ENCODE assay signal across 13 mouse cellular contexts in genomic region chr17:35512916-35513626, GRCm38 (mm10). TPM values are rescaled to one million over a fixed set of nuclear protein-coding genes. Genes with fewer than 3 reads are reported as not detected.
DNase-seq lines count a peak whose midpoint lies in the region; ATAC-seq and TF ChIP-seq lines count a peak whose summit lies in the region.
"Had no signal": no experiment of that assay in that cellular context is flagged by ENCODE, and none has a peak within 500 bp of the region (broad histone marks: within the 10 kb centered on the region; RNA-seq: fewer than 3 reads in every experiment).

No protein-coding gene starts in this region.

- no peak for ATAC-seq in lung, embryonic 14.5 days (ENCODE audit: insufficient read depth)

- no peak for TF ChIP-seq POLR2A in heart, adult 2 months (IDR thresholded peaks at IDR 0.05; ENCODE audit: insufficient read depth, low read depth, low read length)

- 85% methylated on average over 7 of the region's 7 CpGs for WGBS in heart, adult 2 months
- WGBS in lung, embryonic 14.5 days = 91% methylated on average over 7 of the region's 7 CpGs

- H3K27ac ChIP-seq in heart, adult 2 months = no peak overlapping the region
- no peak overlapping the region for H3K27ac ChIP-seq in lung, embryonic 14.5 days (ENCODE audit: low read depth)
- H3K27ac ChIP-seq: hindbrain, embryonic 12.5 days; stomach, embryonic 15.5 days had no signal

- no peak overlapping the region for H3K9ac ChIP-seq in heart, adult 2 months (ENCODE audit: low read depth, low read length)
- no peak overlapping the region for H3K9ac ChIP-seq in lung, embryonic 14.5 days
- H3K9ac ChIP-seq: hindbrain, embryonic 12.5 days; stomach, embryonic 15.5 days had no signal

- 0 out of 2 replicates have a peak, but pooled peaks cover 1% of the 10 kb centered on the region for H3K4me1 ChIP-seq in heart, adult 2 months (ENCODE audit: control insufficient read depth, insufficient read depth, low read length)
- H3K4me1 ChIP-seq in lung, embryonic 14.5 days (ENCODE audit: insufficient read depth) = peaks cover 7% of the 10 kb centered on the region; the same call in 1 of the 2 replicates

- intact Hi-C loops in heart, adult 2 months (cut with DNase I) = no loop called here

- H3K4me2 ChIP-seq in lung, embryonic 14.5 days = no peak overlapping the region
- H3K4me2 ChIP-seq: hindbrain, embryonic 12.5 days had no signal

- H3K36me3 ChIP-seq in heart, adult 2 months (ENCODE audit: control insufficient read depth, insufficient read depth, low read length) = no peaks in the 10 kb centered on the region
- H3K36me3 ChIP-seq in lung, embryonic 14.5 days (ENCODE audit: insufficient read depth) = peaks cover 14% of the 10 kb centered on the region; the same call in 1 of the 2 replicates
- H3K36me3 ChIP-seq: hindbrain, embryonic 12.5 days; stomach, embryonic 15.5 days had no signal

- H3K79me2 ChIP-seq in heart, adult 2 months (replicated peaks; ENCODE audit: control insufficient read depth, insufficient read depth, low read length) = no peaks in the 10 kb centered on the region

- no peak overlapping the region for H3K4me3 ChIP-seq in heart, adult 2 months
- no peak overlapping the region for H3K4me3 ChIP-seq in lung, embryonic 14.5 days (ENCODE audit: low read depth, low read length)
- H3K4me3 ChIP-seq: hindbrain, embryonic 12.5 days; myocyte; stomach, embryonic 15.5 days had no signal

- H3K9me3 ChIP-seq in lung, embryonic 14.5 days (ENCODE audit: low read depth, low read length) = no peaks in the 10 kb centered on the region
- H3K9me3 ChIP-seq: hindbrain, embryonic 12.5 days; stomach, embryonic 15.5 days had no signal

- TF ChIP-seq CTCF in heart, adult 2 months (IDR thresholded peaks at IDR 0.05) = peak; percentile 46
- TF ChIP-seq CTCF in lung, embryonic 14.5 days (IDR thresholded peaks at IDR 0.05; ENCODE audit: low read depth) = peak; percentile 57

- H3K27me3 ChIP-seq in heart, adult 2 months (ENCODE audit: control insufficient read depth, insufficient read depth, low read length) = no peaks in the 10 kb centered on the region
- H3K27me3 ChIP-seq in lung, embryonic 14.5 days (ENCODE audit: insufficient read depth, low read length) = peaks cover under 1% of the 10 kb centered on the region; the same call in 1 of the 2 replicates
- H3K27me3 ChIP-seq: stomach, embryonic 15.5 days had no signal

- no peak for TF ChIP-seq EP300 in heart, adult 2 months (IDR thresholded peaks at IDR 0.05; ENCODE audit: insufficient read depth, low read depth, low read length)

- DNase-seq in heart, adult 2 months = no peak
- no peak for DNase-seq in heart, adult 8-10 months (ENCODE audit: low spot score)
- DNase-seq in lung, embryonic 14.5 days = peak; percentile 40
- no peak for DNase-seq in lung, adult 18-20 months
- peak; percentile 71 for DNase-seq in ES-CJ7 (ENCODE audit: low read depth, low spot score)
- peak; percentile 46 for DNase-seq in induced T-regulatory cell, adult 2 months (ENCODE audit: low read depth)
- no peak for DNase-seq in thymus, postnatal 10 days (ENCODE audit: low spot score in 2 of 2)
- DNase-seq in thymus, postnatal 25 days = no peak

RNA-seq across cellular contexts. Expression of gene Tcf19, which starts 3.6 kb away (rescaled TPM):
- total RNA-seq in heart, adult 2 months (2021) = 1 to 10 TPM; 2.0 to 2.4 TPM
- polyA plus RNA-seq in heart, adult 2 months (2012; rRNA removed) = 3.0 and 3.5 TPM in 2 replicates
- 1 to 10 TPM; 2.1 to 3.3 (median 2.4) TPM for total RNA-seq in heart, adult 8-10 months (2022)
- 83.9 and 89.3 TPM in 2 replicates for polyA plus RNA-seq in lung, embryonic 14.5 days (2014; fragmentation: Nextera tagmentation; extraction: Ambion mirVana)

RNA-seq across cellular contexts. Expression of gene Cchcr1, which starts 3.8 kb away (rescaled TPM):
- total RNA-seq in heart, adult 2 months (2021) = 1 to 10 TPM; 1.9 to 2.2 TPM
- 3.7 and 3.8 TPM in 2 replicates for polyA plus RNA-seq in heart, adult 2 months (2012; rRNA removed)
- total RNA-seq in heart, adult 8-10 months (2022) = 1 to 10 TPM; 2.0 to 3.9 (median 2.4) TPM
- 15.2 and 20.3 TPM in 2 replicates for polyA plus RNA-seq in lung, embryonic 14.5 days (2014; fragmentation: Nextera tagmentation; extraction: Ambion mirVana)

RNA-seq across cellular contexts. Expression of gene Pou5f1, which starts 7.3 kb away (rescaled TPM):
- total RNA-seq in heart, adult 2 months (2021) = not detected
- not detected in 2 replicates for polyA plus RNA-seq in heart, adult 2 months (2012; rRNA removed)
- not detected for total RNA-seq in heart, adult 8-10 months (2022)
- polyA plus RNA-seq in lung, embryonic 14.5 days (2014; fragmentation: Nextera tagmentation; extraction: Ambion mirVana) = 0.18 TPM in 1 of 2 replicates, not detected in the other
- total RNA-seq: left cerebral cortex, postnatal 10 days had no signal
- polyA plus RNA-seq: embryonic facial prominence, embryonic 11.5 days; hindbrain, embryonic 12.5 days; myocyte; stomach, embryonic 15.5 days had no signal

RNA-seq across cellular contexts. Expression of gene Psors1c2, which starts 19.9 kb away (rescaled TPM):
- total RNA-seq in heart, adult 2 months (2021) = not detected
- not detected in 2 replicates for polyA plus RNA-seq in heart, adult 2 months (2012; rRNA removed)
- not detected for total RNA-seq in heart, adult 8-10 months (2022)
- polyA plus RNA-seq in lung, embryonic 14.5 days (2014; fragmentation: Nextera tagmentation; extraction: Ambion mirVana) = 0.82 and 0.84 TPM in 2 replicates

RNA-seq across cellular contexts. Expression of gene Cdsn, which starts 38.9 kb away (rescaled TPM):
- under 1 TPM; 0.27 to 0.29 TPM for total RNA-seq in heart, adult 2 months (2021)
- 0.94 and 1.1 TPM in 2 replicates for polyA plus RNA-seq in heart, adult 2 months (2012; rRNA removed)
- under 1 TPM; 0.14 to 0.37 (median 0.27) TPM for total RNA-seq in heart, adult 8-10 months (2022)
- 0.07 TPM in 1 of 2 replicates, not detected in the other for polyA plus RNA-seq in lung, embryonic 14.5 days (2014; fragmentation: Nextera tagmentation; extraction: Ambion mirVana)
- polyA plus RNA-seq: embryonic facial prominence, embryonic 11.5 days had no signal

Comparison
In these comparisons a context has a peak if more than half of its experiments do, and no peak if none do; other contexts are left out.
1. DNase-seq: peak in lung, embryonic 14.5 days (single experiment), ES-CJ7 (single experiment) and induced T-regulatory cell, adult 2 months (single experiment); none in heart, adult 2 months (0 of 2), heart, adult 8-10 months (single experiment), lung, adult 18-20 months (0 of 2), thymus, postnatal 10 days (0 of 2) and thymus, postnatal 25 days (single experiment).